Mouse (Mus musculus): ENCODE data around the gene Tsen54. TPM values are rescaled to one million over a fixed set of nuclear protein-coding genes. Genes with fewer than 3 reads are reported as not detected.
A peak's percentile ranks its signal among the peaks of the same experiment; 100 is the strongest.

Gene Tsen54
- polyA plus RNA-seq, 1 experiment, result 24.2 TPM

DNA sequence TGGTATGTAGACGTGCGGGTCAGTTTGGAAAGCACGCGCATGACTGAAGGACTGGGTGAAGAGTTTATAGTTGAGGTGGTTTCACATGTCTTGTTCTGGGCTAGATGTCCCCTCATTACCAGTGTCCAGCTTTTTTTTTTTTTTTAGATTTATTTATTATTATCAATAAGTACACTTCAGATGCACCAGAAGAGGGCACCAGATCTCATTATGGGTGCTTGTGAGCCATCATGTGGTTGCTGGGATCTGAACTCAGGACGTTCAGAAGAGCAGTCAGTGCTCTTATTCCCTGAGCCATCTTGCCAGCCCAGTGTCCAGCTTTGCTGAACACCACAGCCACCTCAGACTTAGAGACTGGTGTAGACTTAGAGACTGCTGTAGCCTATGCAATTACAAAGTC lies 2.8 kb downstream of the Tsen54 start:
- TF ChIP-seq POLR2A (IDR thresholded peaks at IDR 0.05; ENCODE audit: borderline replicate concordance, extremely low read depth, insufficient read depth, insufficient read length, poor library complexity, severe bottlenecking), result no peak
- no peak for TF ChIP-seq CTCF (IDR thresholded peaks at IDR 0.05; ENCODE audit: borderline replicate concordance, extremely low read depth, insufficient read depth, insufficient read length)
- DNase-seq (ENCODE audit: low read depth), result no peak

DNA sequence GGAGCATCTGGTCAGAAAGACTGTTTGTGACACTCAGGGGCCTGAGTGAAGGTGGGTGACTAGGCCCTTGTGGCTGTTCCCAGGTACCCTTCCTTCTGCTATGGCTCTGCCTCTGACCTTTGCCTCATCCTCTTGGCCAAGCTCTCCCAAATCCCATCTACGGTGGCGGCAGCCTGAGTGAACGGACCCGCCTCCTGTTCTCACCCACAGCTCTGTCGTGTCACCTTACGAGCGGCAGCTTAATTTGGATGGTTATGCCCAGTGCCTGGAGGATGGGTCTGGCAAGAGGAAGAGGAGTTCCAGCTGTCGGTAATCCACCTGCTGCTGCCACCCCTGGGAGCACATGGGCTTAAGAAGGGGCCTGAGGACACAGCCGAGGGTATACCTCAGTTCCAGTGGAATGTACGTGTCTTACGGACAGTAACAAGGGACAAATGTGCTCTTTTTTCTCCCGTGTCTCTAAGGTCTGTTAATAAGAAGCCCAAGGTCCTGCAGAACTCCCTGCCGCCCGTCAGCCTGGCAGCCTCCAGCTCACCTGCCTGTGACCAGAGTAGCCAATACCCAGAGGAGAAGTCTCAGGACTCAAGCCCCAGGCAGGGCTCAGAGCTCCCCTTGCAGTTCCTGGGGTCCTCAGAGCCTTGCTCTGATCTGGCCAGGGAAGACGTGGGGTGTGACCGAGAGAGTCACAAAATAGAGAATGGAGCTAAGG lies 5.5 kb downstream of the Tsen54 start:
- DNase-seq (ENCODE audit: low read depth), result no peak
- TF ChIP-seq POLR2A (IDR thresholded peaks at IDR 0.05; ENCODE audit: borderline replicate concordance, extremely low read depth, insufficient read depth, insufficient read length, poor library complexity, severe bottlenecking), result no peak
- no peak for TF ChIP-seq CTCF (IDR thresholded peaks at IDR 0.05; ENCODE audit: borderline replicate concordance, extremely low read depth, insufficient read depth, insufficient read length)

DNA sequence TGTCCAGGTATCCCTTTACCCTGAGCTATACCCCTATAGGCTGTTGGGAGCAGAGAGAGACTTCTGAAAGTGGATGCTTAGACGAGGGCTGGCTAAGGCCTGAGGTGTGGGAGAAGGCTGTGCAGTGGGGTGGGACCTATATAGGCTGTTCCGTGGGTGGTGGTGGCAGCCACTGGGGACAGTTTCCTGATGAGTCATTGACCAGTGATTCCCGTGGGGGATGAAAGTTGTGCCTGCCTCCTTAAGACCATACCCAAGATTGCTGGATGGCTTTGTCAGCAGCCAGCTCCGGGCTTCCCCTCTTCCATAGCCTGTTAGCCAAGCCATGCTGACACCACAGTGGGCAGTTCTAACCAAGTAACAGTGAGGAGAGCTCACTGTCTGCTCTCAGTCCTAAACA lies 6.5 kb downstream of the Tsen54 start:
- DNase-seq (ENCODE audit: low read depth), result no peak
- TF ChIP-seq POLR2A (IDR thresholded peaks at IDR 0.05; ENCODE audit: borderline replicate concordance, extremely low read depth, insufficient read depth, insufficient read length, poor library complexity, severe bottlenecking), result no peak
- no peak for TF ChIP-seq CTCF (IDR thresholded peaks at IDR 0.05; ENCODE audit: borderline replicate concordance, extremely low read depth, insufficient read depth, insufficient read length)

DNA sequence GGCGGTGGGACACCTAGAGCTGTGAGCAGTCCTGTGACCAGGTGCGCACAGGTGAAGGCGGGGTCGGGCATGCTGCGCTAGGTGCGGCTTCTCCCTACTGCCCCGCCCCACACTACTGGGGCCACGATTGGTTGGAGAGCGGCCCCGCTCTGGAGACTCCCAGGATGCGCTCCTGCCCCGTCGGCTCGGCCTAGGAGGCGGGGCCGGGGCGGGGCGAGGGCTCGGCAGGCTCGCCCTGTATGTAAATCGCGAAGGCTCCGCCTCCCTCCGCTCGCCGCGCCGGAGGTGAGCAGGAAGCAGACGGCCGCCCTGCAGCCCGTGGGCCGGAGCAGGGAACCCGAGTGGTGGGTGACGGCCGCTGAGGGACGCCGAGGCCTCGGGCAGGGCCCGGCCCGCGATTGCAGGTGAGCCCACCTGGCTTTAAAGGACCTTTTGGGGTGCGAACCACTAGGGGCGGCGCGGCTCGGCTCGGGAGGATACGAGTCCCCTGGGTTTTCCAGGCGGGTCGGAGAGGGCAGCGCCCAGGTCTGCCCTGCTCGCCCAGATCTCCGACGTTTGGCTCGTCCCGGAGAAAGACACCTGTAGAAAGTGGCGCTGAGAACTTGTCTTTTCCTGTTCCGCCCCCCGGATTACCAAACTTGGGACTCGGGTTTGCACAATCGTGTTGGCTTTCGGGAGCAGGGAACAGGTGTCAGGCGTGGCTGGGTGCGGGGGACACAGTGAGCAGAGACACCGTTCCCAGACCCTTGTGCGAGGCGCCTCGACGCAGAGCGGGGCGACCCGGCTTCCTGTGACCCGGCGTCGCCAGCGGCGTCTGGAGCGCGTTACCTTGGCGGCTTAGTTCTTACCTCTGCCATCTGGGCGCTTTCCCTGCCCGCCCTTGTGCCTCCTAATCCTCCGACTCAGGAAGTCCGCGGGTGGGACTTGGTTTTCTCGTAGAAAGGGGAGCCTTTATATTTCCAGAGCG lies 9.5 kb downstream of the Tsen54 start, which contains the start of gene Llgl2:
Llgl2 (plus strand) TSS at position 276 of the 967 bp plus-strand sequence.
- peak; percentile 85 for DNase-seq (ENCODE audit: low read depth)
- TF ChIP-seq CTCF (IDR thresholded peaks at IDR 0.05; ENCODE audit: borderline replicate concordance, extremely low read depth, insufficient read depth, insufficient read length), result 0 out of 2 replicates have a peak, but pooled peaks have one; percentile 8
- TF ChIP-seq POLR2A (IDR thresholded peaks at IDR 0.05; ENCODE audit: borderline replicate concordance, extremely low read depth, insufficient read depth, insufficient read length, poor library complexity, severe bottlenecking), result peak; percentile 31; the same call in 1 of the 2 replicates

DNA sequence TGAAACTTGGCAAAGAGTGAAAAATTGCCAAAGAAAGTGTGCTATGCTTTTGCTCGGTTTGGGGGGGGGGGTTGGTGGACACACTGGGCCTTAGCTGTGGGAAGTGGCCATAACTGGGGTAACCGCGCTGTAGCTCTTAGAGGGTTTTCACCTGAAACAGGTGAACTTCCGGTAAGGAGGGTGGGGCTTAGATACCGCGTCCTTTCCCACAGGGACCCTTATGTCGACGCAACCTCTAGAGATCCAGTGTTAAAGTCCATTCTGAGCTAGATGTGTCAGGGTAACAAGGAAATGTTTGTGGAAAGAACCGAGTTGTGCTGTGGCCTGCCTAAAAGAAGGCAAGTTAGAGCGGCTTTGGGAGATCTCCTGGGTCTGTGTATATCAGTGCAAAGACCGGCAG lies 10.3 kb downstream of the Tsen54 start:
- no peak for TF ChIP-seq POLR2A (IDR thresholded peaks at IDR 0.05; ENCODE audit: borderline replicate concordance, extremely low read depth, insufficient read depth, insufficient read length, poor library complexity, severe bottlenecking)
- TF ChIP-seq CTCF (IDR thresholded peaks at IDR 0.05; ENCODE audit: borderline replicate concordance, extremely low read depth, insufficient read depth, insufficient read length), result no peak
- no peak for DNase-seq (ENCODE audit: low read depth)

DNA sequence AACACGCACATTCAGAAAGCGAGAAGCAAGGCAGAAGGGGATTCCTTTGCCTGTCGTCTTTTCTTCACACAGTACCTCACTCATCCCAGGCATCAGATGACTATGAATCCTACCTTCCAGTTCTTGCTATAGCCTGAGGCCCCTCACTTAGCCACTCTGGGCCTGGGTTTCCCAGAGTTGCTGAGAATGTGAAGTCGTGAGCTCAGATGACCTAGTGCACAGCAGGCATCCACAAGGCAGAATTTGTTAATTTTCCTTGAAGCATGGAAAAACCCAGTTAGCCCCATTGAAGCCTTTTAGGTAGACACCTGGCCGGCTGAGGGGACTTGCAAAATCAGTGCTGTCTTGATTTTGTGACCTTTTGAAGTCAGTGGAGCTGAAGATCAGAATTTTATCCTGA lies 12.0 kb downstream of the Tsen54 start:
- DNase-seq (ENCODE audit: low read depth), result no peak
- TF ChIP-seq POLR2A (IDR thresholded peaks at IDR 0.05; ENCODE audit: borderline replicate concordance, extremely low read depth, insufficient read depth, insufficient read length, poor library complexity, severe bottlenecking) (no peak), CTCF (IDR thresholded peaks at IDR 0.05; ENCODE audit: borderline replicate concordance, extremely low read depth, insufficient read depth, insufficient read length) (no peak)

DNA sequence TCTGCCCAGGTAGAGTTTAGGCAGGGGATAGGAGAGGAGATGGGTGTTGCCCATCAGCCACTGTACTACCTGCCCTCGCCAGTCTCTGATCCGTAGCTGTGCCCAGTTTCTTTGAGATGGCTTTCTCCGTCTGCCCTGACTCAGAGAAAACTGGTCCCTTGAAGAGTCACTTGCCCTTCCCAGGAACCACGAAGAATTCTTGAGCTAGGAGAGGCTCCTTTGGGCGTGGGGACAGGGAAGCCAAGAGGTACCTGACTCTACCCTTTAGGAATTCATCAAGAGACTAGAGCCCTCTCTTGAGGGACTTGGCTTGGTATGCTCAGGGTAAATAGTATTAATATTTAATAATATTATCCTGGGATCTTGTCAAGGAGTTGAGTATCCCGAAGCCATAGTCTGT lies 13.1 kb downstream of the Tsen54 start:
- no peak for DNase-seq (ENCODE audit: low read depth)
- no peak for TF ChIP-seq POLR2A (IDR thresholded peaks at IDR 0.05; ENCODE audit: borderline replicate concordance, extremely low read depth, insufficient read depth, insufficient read length, poor library complexity, severe bottlenecking)
- TF ChIP-seq CTCF (IDR thresholded peaks at IDR 0.05; ENCODE audit: borderline replicate concordance, extremely low read depth, insufficient read depth, insufficient read length), result no peak

DNA sequence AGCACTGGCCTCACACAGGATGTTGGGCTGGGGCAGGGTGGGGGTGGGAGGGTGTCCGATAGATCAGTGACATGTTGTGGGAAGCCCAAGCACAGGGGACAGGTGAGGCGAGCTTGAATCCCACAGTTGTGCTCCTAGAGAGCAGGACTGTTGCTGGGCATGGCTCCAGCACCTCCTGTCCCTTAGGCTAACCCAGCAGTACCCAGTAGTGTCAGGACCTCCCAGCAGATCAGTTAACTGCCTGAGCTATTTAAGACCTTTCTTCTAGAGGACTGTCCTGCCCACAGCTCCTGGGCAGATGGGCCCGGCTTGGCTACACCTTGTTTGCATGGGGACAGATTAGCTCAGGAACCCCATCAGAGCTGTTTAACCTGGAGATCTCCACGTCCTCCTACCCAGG lies 14.5 kb downstream of the Tsen54 start:
- DNase-seq (ENCODE audit: low read depth), result no peak
- no peak for TF ChIP-seq CTCF (IDR thresholded peaks at IDR 0.05; ENCODE audit: borderline replicate concordance, extremely low read depth, insufficient read depth, insufficient read length)
- no peak for TF ChIP-seq POLR2A (IDR thresholded peaks at IDR 0.05; ENCODE audit: borderline replicate concordance, extremely low read depth, insufficient read depth, insufficient read length, poor library complexity, severe bottlenecking)

DNA sequence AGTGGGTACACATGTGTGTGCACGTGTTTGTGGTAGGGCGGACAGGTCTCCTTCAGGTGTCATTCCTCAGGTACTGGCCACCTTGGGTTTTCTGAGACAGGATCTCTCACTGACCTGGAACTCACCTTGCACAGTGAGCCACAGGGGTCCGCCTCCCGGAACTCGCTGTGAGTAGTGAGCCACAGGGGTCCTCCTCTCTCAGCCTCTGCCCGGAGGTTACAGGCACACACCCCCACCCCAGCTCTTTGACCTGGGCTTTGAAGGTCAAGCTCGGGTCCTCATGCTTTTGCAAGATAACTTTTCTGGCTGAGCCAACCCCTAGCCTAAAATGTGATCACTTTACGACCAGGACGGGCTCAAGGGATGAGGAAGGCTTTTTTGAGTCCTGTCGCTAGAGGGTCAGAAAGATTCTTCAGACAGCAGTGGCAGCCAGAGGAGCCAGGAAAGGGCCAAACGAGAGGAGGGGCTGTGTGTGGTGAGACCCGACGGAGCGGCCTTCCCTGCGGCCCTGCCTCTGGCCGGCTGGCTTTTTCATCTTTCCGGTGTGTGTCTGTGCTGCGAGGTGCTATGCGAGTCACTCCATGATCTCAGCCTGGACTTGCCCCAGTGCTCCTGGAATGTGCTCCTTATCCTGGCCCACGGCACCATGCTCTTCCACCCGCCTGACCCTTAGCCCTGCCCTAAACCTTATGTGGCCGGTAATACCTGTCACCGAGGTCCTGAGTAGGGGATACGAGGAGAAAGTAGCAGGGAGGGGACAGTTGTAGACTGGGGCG lies 16.2 kb downstream of the Tsen54 start:
- no peak for DNase-seq (ENCODE audit: low read depth)
- TF ChIP-seq CTCF (IDR thresholded peaks at IDR 0.05; ENCODE audit: borderline replicate concordance, extremely low read depth, insufficient read depth, insufficient read length) (no peak), POLR2A (IDR thresholded peaks at IDR 0.05; ENCODE audit: borderline replicate concordance, extremely low read depth, insufficient read depth, insufficient read length, poor library complexity, severe bottlenecking) (no peak)

DNA sequence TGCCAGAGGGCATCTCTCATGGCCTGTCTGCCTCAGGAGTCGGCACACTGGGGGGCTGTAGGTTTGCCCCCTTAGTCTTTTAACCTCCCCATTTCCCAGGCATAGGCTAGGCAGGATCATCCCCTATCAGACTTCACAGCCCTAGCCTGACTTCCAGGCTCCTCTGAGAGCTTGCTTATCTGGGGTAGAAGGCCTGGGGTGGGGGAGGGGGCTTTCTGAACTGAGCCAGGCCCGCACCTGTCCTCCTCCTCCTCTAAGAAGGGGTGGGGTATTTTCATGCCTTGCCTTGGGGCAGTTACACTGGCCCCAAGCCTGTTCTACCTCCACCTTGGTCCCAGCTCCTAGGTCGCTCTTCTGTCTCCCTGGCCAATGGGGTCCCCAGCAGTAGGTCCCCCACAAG lies 17.0 kb downstream of the Tsen54 start:
- no peak for DNase-seq (ENCODE audit: low read depth)
- TF ChIP-seq POLR2A (IDR thresholded peaks at IDR 0.05; ENCODE audit: borderline replicate concordance, extremely low read depth, insufficient read depth, insufficient read length, poor library complexity, severe bottlenecking), result no peak
- TF ChIP-seq CTCF (IDR thresholded peaks at IDR 0.05; ENCODE audit: borderline replicate concordance, extremely low read depth, insufficient read depth, insufficient read length), result no peak

DNA sequence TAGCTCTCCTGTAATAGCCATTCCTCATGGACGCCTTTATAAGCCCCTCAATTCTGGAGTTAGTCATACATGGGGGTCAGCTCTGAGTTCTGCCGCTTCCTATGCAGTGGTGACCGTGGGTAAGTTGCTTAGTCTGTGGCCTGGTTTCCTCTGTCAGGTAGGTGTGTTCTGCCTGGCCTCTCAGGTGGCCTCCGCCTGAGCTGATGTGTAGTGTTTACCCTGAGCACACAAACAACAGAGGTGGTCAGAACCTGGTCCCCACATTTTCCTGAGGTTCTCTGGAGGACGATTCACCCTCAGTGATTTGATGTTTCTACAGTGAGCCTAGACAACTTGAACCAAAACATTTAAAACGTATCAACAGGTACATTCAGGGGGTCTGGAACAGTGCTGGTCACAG lies 17.5 kb downstream of the Tsen54 start:
- DNase-seq (ENCODE audit: low read depth), result no peak
- TF ChIP-seq CTCF (IDR thresholded peaks at IDR 0.05; ENCODE audit: borderline replicate concordance, extremely low read depth, insufficient read depth, insufficient read length) (no peak), POLR2A (IDR thresholded peaks at IDR 0.05; ENCODE audit: borderline replicate concordance, extremely low read depth, insufficient read depth, insufficient read length, poor library complexity, severe bottlenecking) (no peak)
